Mouse (Mus musculus): ENCODE measurements around the gene Cyp2d11. TPM values are rescaled to one million over a fixed set of nuclear protein-coding genes. Genes with fewer than 3 reads are reported as not detected.
A peak's percentile ranks its signal among the peaks of the same experiment; 100 is the strongest.
"Not testable (repeated sequence)": the region's sequence is repeated elsewhere in the genome, so short reads cannot be mapped to it uniquely, and the experiment has no call there.

The Cyp2d11 gene
- polyA plus RNA-seq, 1 experiment: not detected

DNA sequence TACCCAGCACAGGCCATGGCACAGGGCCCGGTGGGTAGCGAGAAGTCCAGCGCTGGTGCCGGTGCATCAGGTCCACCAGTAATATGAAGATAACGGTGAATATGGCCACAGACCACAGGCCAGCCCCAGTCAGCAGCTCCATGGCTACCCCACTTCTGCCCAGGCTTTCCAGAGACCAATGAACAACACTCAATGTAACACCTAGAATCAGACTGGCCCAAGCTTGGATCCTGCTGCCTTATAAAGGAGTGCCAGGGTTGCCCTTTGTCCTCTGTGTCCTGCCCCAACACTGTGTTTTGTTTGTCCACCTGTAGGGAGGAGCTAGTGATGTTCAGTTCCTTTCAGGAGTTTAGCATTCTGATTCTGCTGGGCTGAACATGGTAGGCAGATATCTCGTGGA, 13.2 kb upstream of the Cyp2d11 start, which contains the start of gene Cyp2d10:
Gene Cyp2d10 (minus strand): TSS at position 215 of the 400 bp plus-strand sequence.
- no peak for DNase-seq (ENCODE audit: low read depth)
- no peak for TF ChIP-seq CTCF (IDR thresholded peaks at IDR 0.05; ENCODE audit: borderline replicate concordance, extremely low read depth, insufficient read depth, insufficient read length)
- no peak for TF ChIP-seq POLR2A (IDR thresholded peaks at IDR 0.05; ENCODE audit: borderline replicate concordance, extremely low read depth, insufficient read depth, insufficient read length, poor library complexity, severe bottlenecking)

DNA sequence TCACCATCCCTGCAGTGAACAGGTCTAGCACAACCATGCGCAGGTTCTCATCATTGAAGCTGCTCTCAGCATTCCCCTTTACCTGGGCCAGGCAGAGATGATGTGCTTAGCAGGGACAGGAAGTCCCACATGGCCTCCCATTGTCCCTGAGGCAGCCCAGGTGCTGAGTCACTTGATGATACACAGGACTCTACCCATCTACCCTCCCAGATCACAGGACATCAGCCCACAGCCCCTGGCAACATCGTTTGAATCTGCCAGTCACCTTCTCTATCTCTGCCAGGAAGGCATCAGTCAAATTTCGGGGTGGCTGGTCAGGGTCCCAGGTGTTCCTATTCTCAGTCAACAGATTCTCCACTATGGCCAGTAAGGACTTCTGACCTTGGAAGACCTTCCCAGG, 10.3 kb upstream of the Cyp2d11 start:
- TF ChIP-seq POLR2A (IDR thresholded peaks at IDR 0.05; ENCODE audit: borderline replicate concordance, extremely low read depth, insufficient read depth, insufficient read length, poor library complexity, severe bottlenecking) (no peak), CTCF (IDR thresholded peaks at IDR 0.05; ENCODE audit: borderline replicate concordance, extremely low read depth, insufficient read depth, insufficient read length) (no peak)
- DNase-seq (ENCODE audit: low read depth): no peak

DNA sequence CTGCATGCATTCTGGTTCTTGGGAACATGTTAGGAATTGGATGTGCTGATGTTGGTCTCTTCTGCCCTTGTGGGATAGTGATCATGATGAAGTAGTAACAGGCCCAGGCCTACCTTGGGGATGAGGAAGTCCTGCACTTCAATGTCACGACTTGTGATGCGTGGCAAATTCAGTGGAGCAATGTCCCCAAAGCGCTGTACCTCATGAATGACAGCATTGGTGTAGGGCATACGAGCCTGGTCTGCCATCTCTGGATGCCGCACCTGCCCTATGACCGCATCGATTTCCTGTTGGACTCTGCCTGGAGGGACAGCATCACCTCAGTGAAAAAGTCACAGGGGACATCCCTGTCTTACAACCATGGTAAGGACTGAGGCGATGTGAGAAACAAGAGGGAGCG, 9.8 kb upstream of the Cyp2d11 start:
- TF ChIP-seq CTCF (IDR thresholded peaks at IDR 0.05; ENCODE audit: borderline replicate concordance, extremely low read depth, insufficient read depth, insufficient read length) (no peak), POLR2A (IDR thresholded peaks at IDR 0.05; ENCODE audit: borderline replicate concordance, extremely low read depth, insufficient read depth, insufficient read length, poor library complexity, severe bottlenecking) (no peak)
- no peak for DNase-seq (ENCODE audit: low read depth)

DNA sequence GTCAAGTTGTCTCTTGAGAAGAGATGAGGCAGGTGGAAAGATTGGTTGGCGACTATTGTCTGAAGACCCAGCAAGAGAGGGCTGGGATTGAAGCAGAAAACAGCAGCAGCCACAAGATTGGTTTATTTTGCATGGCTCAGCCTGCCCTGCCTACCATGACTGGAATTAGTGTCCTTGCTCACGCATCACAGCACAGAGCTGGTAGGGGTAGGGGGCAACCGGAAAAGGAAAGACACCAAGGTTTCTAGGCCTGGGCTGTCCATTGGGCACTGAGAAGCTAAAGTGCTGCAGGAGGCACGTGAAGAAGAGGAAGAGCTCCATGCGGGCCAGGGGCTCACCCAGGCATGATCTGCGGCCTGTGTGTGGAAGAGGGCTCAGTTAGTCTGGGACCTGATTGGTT, 8.9 kb upstream of the Cyp2d11 start:
- no peak for DNase-seq (ENCODE audit: low read depth)
- TF ChIP-seq POLR2A (IDR thresholded peaks at IDR 0.05; ENCODE audit: borderline replicate concordance, extremely low read depth, insufficient read depth, insufficient read length, poor library complexity, severe bottlenecking) (no peak), CTCF (IDR thresholded peaks at IDR 0.05; ENCODE audit: borderline replicate concordance, extremely low read depth, insufficient read depth, insufficient read length) (no peak)

DNA sequence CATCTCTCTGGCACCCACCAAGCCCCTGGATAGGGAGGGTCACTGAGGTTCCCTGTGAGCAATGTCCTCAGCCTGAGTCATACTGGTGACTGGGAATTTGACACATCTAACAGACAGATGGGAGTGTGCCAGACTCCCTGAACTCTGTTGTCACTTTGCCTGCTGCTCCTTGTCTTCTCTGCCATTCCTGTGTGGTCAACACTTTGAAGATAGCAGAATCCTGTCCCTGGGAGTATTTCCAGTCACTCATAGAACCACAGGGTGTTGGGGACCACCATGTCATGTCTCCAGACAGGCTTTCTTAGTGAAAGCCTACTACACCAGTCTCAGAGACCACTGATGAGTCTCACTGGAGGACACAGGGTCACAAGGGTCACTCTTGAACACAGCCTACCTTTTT, 8.3 kb upstream of the Cyp2d11 start:
- TF ChIP-seq CTCF (IDR thresholded peaks at IDR 0.05; ENCODE audit: borderline replicate concordance, extremely low read depth, insufficient read depth, insufficient read length) (no peak), POLR2A (IDR thresholded peaks at IDR 0.05; ENCODE audit: borderline replicate concordance, extremely low read depth, insufficient read depth, insufficient read length, poor library complexity, severe bottlenecking) (no peak)
- no peak for DNase-seq (ENCODE audit: low read depth)

DNA sequence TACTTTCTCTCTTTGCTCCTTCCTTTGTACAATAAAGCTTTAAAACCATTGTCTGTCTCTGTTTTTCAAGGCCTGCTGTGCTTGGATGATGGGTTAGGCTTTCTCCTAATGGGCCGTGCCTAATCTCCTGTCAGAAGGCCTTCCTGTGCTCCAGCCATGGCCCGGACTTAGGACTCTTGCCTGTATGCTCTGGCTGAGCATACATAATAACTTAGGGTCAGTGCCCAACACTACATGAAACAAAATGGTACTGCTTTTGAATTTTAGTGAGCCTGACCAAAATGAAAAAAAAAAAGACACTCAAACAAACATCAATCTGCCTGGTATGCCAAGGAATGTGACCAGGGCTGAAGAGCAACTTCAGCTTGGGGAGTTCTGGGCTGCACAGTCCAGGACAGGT, 7.7 kb upstream of the Cyp2d11 start:
- no peak for DNase-seq (ENCODE audit: low read depth)
- TF ChIP-seq CTCF (IDR thresholded peaks at IDR 0.05; ENCODE audit: borderline replicate concordance, extremely low read depth, insufficient read depth, insufficient read length) (no peak), POLR2A (IDR thresholded peaks at IDR 0.05; ENCODE audit: borderline replicate concordance, extremely low read depth, insufficient read depth, insufficient read length, poor library complexity, severe bottlenecking) (no peak)

DNA sequence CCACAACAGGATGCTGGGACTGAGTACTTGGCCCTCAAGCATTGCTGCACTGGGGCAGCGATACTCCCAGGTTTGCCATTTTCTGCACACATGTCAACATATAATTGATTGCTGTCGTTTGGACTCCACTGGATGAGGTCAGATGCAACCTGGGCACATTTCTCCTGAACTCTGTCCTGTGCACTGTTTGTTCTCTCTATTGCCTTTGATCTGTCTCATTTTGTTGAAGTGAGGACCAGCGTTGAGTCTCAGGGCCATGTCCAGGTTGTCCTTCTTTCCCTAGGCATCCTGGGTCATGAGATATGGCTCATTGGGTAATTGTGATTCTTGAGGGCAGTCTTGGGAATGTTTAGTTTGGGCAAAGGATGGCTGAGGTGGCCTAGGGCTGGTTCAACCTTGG, 2.1 kb upstream of the Cyp2d11 start:
- not testable (repeated sequence) for DNase-seq (ENCODE audit: low read depth)

DNA sequence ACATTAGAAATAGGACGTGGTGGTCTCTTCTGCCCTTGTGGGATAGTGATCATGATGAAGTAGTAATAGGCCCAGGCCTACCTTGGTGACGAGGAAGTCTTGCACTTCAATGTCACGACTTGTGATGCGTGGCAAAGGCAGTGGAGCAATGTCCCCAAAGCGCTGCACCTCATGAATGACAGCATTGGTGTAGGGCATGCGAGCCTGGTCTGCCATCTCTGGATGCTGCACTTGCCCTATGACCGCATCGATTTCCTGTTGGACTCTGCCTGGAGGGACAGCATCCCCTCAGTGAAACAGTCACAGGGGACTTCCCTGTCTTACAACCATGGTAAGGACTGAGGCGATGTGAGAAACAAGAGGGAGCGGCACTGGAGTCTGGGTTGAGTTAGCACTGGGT, 3.9 kb downstream of the Cyp2d11 start:
- not testable (repeated sequence) for DNase-seq (ENCODE audit: low read depth)

DNA sequence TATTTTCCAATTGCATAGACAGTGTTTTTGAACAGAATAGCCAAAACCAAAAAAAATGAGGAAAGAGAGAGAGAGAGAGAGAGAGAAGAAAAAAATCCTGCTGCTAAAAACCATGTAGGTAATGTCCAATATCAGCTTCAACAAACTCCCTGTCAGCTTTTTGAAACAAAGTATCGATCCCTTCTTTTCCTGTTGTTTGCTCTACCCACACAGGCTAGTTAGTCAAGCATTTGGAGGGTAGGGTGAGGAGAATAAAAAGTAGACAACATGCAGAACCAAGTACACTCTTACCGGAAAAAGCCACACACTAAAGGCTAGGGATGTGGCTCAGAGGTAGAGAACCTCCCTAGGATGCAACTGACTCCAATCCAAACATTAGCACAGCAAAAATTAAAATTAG, 8.1 kb downstream of the Cyp2d11 start:
- no peak for TF ChIP-seq POLR2A (IDR thresholded peaks at IDR 0.05; ENCODE audit: borderline replicate concordance, extremely low read depth, insufficient read depth, insufficient read length, poor library complexity, severe bottlenecking)
- DNase-seq (ENCODE audit: low read depth): no peak

DNA sequence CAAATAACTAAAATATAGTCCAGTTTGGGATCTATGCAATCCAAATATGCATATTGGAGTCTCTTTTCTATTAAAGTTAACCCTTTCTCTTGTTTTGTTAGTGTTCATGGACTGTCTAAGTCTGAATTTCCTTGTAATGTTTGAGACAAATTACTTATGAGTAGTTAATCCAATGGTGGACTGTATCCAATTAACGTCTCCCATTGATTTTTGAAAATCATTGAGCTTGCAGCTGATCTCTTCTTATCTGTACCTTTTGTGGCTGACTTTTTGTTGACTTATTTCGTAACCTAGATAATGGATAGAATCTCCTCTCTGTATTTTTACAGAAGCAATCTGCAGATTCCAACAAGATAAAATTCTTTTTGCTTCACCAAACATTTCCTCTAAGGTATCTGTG, 11.4 kb downstream of the Cyp2d11 start:
- no peak for TF ChIP-seq POLR2A (IDR thresholded peaks at IDR 0.05; ENCODE audit: borderline replicate concordance, extremely low read depth, insufficient read depth, insufficient read length, poor library complexity, severe bottlenecking)
- no peak for TF ChIP-seq CTCF (IDR thresholded peaks at IDR 0.05; ENCODE audit: borderline replicate concordance, extremely low read depth, insufficient read depth, insufficient read length)
- no peak for DNase-seq (ENCODE audit: low read depth)

DNA sequence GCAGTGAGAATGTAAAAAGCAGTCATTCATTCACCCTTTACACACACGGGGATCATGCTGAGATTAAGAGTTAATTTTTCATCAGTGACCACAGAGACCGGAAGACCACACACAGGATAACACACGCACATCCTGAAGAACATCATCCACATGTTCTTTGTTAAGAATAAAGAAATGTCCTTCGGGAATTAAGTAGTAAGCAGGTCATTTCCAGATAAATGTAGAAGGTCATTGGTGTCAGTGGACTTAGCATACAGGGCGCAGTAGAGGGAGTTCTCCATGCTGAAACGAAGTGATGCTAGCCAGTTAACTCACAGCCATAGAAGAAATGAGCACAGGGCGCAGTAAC, 13.1 kb downstream of the Cyp2d11 start:
- no peak for DNase-seq (ENCODE audit: low read depth)
- TF ChIP-seq POLR2A (IDR thresholded peaks at IDR 0.05; ENCODE audit: borderline replicate concordance, extremely low read depth, insufficient read depth, insufficient read length, poor library complexity, severe bottlenecking) (no peak), CTCF (IDR thresholded peaks at IDR 0.05; ENCODE audit: borderline replicate concordance, extremely low read depth, insufficient read depth, insufficient read length) (no peak)

DNA sequence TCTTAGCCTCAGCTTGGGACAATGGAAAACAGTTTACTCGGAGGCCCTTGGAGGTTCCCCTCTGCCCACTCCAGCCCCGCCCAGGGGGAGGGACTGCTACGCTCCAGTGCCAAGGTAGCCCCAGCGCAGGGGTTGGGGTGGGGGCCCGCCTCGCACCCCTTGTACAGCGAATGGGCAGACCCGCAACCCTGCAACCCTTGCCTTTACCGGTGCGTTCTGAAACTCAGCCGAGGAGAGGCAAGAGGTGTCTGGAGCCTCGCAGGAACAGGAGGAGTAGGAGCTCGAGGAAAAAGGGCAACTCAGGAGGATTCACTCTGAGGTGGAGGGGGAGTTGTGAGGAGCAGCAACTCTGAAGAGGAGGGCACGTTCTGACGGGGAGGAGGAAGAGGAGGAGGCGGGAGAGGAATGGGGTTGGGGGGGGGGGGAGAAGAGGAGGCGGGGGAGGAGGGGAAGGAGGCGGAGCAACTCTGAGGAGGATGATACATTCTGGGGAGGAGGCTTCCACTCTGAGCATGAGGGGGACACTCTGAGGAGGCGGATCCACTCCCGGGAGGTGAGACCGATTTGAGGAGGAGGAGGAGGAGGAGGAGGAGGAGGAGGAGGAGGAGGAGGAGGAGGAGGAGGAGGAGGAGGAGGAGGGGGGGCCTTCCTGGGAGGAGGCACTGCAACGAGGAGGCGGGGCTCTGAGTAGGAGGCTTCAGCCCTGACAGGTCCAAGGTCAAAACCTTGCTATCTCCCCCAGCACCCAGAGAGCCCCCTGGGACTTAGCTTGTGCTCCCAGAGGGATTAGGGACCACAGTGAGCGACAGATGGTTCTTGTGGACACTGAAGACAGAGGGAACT, 13.7 kb downstream of the Cyp2d11 start, which contains the start of gene Cyp2d22:
Gene Cyp2d22 (minus strand): TSS at position 390 of the 843 bp plus-strand sequence.
- no peak for TF ChIP-seq POLR2A (IDR thresholded peaks at IDR 0.05; ENCODE audit: borderline replicate concordance, extremely low read depth, insufficient read depth, insufficient read length, poor library complexity, severe bottlenecking)
- TF ChIP-seq CTCF (IDR thresholded peaks at IDR 0.05; ENCODE audit: borderline replicate concordance, extremely low read depth, insufficient read depth, insufficient read length): no peak
- DNase-seq (ENCODE audit: low read depth): peak; percentile 53

DNA sequence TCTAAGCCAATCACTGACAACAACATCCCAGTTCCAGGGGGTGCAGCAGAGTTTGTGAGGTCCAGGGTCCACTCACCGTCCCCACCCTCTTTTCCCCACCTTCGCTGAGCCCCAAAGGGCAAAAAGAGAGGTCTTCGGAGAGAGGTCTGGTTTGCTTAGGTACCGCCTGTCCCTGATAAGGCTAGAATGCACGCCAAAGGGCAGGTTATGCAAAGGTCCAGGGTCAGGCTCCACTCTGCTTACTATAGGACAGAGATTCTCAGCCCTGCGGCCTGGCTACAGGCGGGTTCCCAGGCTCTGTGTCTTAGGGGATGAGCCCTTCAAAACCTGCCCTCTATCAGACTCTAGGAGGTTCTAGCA, 14.3 kb downstream of the Cyp2d11 start:
- TF ChIP-seq POLR2A (IDR thresholded peaks at IDR 0.05; ENCODE audit: borderline replicate concordance, extremely low read depth, insufficient read depth, insufficient read length, poor library complexity, severe bottlenecking) (no peak), CTCF (IDR thresholded peaks at IDR 0.05; ENCODE audit: borderline replicate concordance, extremely low read depth, insufficient read depth, insufficient read length) (no peak)
- DNase-seq (ENCODE audit: low read depth): no peak
